Mouse (Mus musculus) MEL-GATA-1-ER (cell line): ENCODE measurements at regions not wholly inside any gene's neighbourhood (a gene's known extent, or its start where the extent isn't known, plus 50 kb on each side); places are given as distances from the start of the nearest gene placed in this dataset.

ENCODE experiments used
- DNase-seq: peaks from one replicate; pipeline ENCODE4 v3.0.0-alpha.2; 2012; ENCODE audit warnings: low read depth; ENCODE audit errors: extremely low read depth

DNA sequence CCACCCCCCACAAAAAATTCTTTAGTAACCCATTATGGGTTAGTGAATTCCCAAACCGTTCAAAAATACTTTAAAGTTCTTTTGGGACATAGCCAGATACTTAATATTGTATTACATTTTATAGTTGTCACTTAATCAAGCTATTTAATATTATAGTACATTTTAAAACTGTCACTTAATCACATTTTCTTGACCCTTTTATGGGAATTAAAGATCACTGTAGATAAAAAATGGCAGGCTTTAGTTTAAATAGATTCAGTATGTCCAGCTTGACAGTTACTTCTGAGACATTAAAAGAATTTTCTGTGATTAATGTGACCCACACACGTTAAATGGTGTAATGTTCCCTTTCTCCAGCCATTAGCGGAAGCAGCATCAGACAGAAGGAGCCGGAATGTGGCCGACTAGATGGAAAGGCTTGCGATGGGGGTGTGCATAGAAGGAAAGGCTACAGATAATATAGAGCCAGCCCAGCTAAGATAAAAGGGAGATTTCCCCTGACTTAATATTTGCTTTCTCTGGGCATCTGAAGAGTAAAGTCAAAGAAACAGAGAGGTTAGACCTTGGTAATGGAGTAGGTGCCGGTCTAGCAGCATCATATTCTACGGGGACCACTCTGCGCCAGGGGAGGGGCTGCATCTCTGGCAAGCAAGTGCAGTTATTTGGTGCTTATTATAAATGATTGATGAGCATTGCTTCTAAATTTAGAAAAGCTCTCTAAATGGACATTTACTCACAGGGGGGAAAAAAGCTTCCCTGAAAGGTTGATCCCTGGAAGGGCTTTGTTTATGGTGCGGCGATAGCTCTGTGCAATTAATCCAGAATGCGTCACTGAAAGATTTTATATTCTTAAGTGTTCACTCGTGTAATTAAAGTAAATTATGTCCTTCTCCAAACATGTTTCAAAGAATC is 331.8 kb upstream of the Meis1 start:
- DNase-seq = no peak

DNA sequence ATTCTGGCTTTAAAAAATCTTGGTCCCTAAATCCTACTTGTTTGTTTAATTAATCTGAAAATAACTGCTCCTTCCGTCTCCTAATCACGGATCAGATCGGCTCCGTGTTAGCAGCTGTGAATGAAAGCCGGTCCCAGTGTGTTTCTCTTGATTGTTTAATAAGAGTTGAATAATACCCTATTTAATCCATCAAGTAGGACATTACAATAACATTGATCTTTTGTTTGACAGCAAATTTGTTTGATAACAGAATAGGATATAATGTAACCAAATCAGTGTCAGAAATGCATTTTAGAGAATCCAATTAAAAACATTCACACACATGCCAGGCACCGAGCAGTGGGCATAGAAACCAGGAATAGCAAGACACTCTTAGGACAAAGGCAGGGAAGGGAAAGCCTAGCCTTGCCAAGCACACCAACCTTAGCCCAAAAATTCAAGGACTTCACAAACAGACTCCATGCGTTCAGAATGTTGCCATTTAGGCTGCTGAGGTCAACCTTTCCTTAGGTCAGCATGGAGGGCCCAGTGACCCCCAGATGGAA is 332.5 kb upstream of the Meis1 start:
- DNase-seq = no peak

DNA sequence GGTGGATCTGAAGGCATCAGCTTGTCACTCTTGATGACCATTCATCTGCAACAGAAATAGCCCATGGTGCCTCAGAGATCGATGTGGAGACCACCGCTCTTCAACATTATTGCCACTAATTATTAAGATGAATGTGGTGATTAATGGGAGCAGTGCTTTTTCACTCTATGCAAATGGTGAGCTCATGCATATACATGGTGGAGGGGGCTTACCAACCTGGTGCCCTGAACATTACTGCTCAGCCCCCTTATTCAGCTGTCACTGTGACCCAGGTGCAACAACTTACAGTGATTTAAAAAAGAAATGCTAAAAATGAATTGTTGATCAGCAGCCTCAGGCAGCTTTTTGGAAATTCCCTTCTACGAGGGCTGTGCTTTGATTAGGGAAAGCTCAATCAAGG is 334.9 kb upstream of the Meis1 start:
- DNase-seq = no peak

DNA sequence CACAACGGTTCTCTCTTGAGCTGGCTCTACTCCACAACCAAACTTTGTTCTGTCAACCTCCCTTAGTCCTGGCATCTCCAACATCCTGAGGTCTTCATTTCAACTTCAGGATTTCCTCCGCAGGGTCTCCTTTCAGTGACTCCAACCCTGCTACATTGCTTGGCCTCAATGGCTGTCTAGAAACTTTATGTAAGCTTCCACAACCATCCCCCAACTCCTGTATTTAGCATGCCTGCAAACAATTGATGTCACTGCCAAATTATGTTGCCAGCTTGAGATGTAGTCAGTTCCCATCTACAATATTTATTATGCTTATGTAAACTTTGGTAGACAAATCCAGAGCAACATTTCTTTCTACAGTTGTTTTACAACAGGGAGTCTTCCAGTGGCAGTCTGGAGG is 336.4 kb upstream of the Meis1 start:
- no peak for DNase-seq

DNA sequence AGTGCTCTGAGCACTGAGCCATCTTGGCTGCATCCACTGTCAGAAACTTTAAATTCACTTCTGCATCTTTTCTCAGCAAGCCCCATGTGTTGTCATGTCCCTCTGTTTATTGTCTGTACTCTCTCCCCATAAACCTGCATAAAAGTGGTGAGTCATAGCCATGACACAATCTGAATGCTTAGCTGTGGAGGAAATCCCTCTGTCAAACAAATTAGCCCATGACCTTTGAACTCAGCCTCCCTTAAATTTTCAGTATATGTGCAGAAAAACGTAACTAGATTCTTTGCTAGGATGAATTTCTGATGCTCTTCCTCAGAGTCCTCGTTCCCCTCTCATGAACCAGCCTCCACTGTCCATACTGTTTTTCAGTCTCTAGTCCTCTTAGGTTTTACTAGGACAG is 337.4 kb upstream of the Meis1 start:
- DNase-seq = no peak

DNA sequence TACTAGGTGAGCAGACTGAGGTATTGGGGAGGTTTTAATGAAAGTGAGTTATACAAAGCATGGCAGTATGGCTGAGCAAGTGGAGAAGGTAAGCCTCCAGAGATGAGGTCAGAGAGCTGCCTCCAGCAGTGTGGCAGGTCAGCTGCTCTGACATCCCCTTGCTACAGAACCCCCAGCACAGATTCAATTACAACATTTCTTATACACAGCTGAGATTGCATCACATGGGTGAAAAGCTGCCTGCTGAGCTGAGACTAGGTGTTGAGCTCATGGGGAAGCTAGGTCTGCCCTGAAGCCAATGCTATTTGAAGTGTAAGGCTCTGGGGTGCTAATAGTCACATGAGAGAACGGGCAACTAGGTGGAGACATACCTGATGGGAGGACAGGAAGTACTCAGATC is 350.4 kb upstream of the Meis1 start:
- no peak for DNase-seq

- DNase-seq = no peak
Measured at GRCm38 (mm10) chr11:19373476-19373875, 354.7 kb upstream of the Meis1 start.

DNA sequence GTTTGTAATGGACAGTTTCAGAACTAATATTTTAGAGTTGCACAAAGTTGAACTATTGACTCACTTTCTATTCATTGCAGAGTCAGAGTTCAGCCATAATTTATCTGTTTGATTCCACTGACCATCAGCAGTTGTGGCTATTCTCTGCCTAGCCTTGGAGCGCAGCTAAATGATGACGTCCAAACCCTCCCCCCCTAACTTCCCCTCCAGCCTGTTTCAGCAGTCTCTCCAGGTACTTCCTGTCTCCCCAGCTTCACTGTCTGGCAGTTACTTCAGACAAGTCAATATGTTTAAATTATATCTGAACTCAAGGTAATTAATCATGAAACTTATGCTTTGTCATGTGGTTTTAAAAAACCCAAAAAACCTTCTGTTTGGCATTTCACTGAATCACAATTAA is 362.1 kb upstream of the Meis1 start:
- DNase-seq = no peak

GRCm38 (mm10) chr11:19389136-19389535 is 370.4 kb upstream of the Meis1 start:
- no peak for DNase-seq

GRCm38 (mm10) chr11:19392190-19392589 is 373.4 kb upstream of the Meis1 start:
- no peak for DNase-seq

DNA sequence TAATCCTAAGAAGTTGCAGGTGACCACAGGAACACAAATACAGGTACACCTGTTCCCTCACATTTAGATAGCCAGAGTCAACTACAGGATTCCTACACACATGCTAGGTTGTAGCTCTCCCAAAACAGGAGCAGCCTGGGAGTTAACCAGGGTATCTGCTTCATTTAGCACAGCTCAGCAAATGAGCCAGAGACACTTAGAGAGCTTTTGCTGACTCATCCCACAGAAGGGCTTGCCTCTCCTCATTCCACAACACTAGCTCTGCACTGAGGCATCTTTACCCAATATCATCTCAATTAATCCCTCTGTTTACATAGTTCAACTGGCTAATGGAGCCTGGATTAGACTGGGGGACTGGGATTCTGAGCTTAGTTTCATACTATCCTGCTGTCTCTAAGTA is 375.6 kb upstream of the Meis1 start:
- DNase-seq = no peak

- no peak for DNase-seq
Measured at GRCm38 (mm10) chr11:19400396-19400795, 381.6 kb upstream of the Meis1 start.

DNA sequence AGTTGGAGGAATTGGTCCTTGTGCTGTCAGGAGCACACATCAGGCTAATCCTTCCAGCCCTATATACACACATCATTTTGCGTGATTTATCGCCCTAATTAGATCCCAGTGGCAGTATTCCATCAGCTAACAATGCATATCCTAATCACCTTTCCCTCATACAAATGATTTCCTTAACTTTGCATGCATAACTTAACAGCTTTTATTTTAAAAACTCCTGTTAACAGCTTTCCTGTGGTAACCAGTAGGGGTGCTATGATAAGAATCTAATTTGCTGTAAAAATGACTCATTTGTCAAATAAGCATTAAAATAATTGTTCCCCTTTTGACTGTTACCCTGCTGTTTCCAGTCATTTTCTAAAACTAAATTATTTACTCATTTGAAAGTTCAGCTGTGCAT is 401.4 kb upstream of the Meis1 start:
- DNase-seq = no peak

DNA sequence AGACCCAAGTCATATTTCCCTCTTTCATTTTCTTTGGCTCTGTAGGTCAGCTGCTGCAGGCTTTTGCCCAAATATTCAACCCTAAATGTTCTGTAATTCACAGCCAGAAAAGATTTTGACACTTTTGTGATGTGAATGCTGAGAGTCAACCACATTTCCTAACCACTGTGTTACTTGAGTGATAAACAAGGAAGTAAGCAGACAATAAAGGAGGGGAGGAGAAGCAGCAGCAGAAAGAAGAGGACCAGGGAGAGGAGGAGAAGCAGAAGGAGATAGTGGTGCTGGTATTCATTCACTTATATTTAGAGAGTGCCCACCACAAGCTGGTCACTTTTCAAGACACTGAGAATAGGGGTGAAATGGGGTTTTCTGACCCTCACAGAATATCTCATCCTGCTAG is 404.5 kb upstream of the Meis1 start:
- no peak for DNase-seq

GRCm38 (mm10) chr11:19423841-19424815 is 405.3 kb upstream of the Meis1 start:
- DNase-seq = no peak

- no peak for DNase-seq
Measured at GRCm38 (mm10) chr11:19427559-19427958, 408.8 kb upstream of the Meis1 start.

- no peak for DNase-seq
Measured at GRCm38 (mm10) chr11:19433680-19434619, 415.2 kb upstream of the Meis1 start.

GRCm38 (mm10) chr11:19438385-19438784 is 419.6 kb upstream of the Meis1 start:
- DNase-seq = no peak

DNA sequence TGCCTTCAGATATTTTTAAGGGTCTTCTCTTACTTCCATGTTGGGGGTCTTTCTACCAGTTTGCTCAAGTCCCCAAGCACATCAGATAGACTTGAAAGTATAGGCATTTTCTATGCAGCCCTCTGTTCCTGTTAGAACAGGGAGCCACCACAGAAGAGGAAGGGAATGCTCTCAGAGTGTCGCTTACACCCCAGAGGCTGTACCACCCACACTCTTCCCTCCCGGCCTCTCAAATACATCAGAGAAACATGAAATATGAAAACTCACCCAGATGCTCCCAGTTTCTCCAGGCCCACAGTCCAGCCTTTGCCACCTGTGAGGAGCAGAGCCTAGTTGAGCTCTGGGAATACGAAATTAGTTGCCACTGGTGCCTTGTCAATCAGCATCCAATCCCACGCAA is 423.2 kb upstream of the Meis1 start:
- no peak for DNase-seq

GRCm38 (mm10) chr11:19455391-19456290 is 436.9 kb upstream of the Meis1 start:
- DNase-seq = no peak
